Mouse (Mus musculus) A20 (cell line): ENCODE measurements around the gene Themis2.
"Not testable (repeated sequence)": the region's sequence is repeated elsewhere in the genome, so short reads cannot be mapped to it uniquely, and the experiment has no call there.

Experiments
- DNase-seq: peaks from one replicate; pipeline ENCODE4 v3.0.0-alpha.2; 2011; ENCODE audit warnings: low read depth, low spot score

Themis2 gene

DNA sequence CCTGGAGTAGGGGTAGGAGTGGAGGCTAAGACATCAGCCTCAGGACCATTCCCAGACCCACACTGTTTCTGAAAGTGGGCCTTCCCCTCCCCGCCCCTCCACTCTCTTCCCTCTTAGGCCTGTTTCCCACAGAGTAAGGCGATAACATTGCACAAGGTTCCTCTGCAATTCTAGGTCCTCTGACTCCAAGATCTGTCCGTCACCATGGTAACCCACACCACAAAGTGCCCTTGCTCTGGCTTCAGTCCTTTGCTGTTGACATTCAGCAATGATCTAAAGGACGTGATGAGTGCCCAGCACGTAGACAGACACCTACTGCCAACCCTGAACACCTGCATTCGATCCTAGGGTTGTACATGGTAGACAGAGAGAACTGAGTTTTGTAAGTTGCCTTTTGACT, 43.2 kb downstream of the Themis2 start:
- DNase-seq = no peak

DNA sequence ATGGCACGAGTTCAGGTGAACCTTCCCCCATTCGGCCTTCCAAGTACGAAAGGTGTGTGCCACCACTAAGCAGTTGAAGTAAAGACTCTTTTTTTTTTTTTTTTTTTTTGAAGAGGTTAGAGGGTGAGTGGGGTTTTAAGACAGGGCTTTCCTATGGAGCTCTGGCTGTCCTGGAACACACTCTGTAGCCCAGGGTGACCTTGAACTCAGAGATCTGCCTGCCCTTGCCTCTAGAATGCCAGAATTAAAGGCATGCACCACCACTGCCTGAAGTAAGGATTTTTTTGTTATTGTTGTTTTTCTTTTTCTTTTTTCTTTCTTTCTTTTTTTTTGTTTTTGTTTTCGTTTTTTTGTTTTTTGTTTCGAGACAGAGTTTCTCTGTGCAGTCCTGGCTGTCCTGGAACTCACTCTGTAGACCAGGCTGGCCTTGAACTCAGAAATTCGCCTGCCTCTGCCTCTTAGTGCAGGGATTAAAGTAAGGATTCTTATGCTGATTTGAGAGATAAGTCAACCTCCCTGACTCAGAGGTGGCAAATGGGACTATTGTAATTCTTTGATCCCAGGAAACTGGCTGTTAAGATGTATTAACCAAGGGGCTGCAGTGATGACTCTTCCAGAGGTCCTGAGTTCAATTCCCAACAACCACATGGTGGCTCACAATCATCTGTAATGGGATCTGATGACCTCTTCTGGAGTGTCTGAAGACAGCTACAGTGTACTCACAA, 46.8 kb downstream of the Themis2 start:
- DNase-seq = no peak

DNA sequence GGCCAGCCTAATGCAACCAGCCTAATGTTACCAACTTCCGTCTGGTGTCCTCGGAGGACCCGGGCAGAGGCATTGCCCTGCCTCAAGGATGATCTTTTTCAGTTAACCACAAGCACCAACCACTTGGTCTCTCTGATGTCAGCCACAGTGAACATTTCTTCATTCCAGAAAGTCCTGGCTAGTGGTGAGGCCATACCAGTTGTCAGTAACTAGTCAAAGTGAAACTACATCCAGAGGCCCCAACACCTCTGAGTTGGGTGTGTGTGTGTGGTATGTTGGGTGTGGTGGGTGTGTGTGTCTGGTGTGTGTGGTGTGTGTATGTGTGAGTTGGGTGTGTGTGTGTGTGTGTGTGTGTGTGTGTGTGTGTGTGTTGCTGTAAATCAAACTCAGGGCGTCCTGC, 47.4 kb downstream of the Themis2 start:
- DNase-seq = peak; percentile 27

DNA sequence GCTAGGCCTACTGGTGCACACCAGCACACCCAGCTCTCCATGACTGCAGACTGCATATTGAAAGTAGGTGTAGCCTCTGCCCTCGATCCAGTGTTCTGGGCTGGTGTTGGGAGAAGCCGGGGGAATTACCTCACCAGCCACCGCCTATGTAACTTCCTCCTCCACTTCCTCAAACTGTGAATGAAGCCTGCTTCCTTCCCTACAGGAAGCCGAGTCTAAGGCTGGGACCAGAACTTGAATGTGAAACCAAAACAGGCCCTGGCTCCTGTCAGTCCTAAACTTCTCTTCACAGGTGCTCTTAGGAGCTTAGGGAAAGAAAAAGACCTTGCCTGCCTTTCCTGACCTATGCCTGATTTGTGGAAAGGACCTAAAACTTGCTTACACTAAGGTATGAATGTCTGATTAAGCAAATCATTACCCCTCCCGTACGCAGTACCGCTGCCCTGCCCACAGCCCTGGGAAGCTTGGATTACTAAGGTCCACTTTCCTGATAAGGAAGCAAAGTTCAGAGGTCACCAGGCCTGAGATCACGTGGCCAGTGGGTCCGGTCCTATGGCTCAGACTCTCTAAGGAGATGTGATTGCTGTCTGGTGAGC, 48.4 kb downstream of the Themis2 start:
- DNase-seq = peak; percentile 75

DNA sequence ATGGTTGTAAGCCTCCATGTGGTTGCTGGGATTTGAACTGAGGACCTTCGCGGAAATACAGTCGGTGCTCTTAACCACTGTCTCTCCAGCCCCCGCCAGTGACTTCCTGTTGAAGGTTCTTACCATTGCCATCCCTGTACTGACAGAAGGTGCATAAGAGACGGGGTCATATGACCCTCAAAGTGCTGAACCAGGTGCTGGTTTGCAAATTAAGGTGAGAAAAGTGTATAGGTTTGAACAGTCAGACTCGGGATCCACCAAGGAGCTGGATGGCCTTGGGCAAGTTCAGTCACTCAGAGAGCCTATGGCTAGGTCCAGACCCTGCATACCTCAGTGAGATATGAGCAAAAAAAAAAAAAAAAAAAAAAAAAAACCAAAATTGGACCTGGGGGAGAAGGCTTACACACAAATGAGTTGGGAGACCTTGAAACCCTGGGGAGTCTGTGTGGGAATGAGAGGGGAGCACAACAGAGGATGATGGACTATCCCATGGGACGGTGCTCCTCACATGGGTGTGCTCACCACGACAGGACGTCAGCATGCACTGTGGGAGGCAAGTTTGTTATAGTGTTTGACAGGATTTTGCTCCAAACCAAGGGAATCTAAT, 49.2 kb downstream of the Themis2 start:
- no peak for DNase-seq

DNA sequence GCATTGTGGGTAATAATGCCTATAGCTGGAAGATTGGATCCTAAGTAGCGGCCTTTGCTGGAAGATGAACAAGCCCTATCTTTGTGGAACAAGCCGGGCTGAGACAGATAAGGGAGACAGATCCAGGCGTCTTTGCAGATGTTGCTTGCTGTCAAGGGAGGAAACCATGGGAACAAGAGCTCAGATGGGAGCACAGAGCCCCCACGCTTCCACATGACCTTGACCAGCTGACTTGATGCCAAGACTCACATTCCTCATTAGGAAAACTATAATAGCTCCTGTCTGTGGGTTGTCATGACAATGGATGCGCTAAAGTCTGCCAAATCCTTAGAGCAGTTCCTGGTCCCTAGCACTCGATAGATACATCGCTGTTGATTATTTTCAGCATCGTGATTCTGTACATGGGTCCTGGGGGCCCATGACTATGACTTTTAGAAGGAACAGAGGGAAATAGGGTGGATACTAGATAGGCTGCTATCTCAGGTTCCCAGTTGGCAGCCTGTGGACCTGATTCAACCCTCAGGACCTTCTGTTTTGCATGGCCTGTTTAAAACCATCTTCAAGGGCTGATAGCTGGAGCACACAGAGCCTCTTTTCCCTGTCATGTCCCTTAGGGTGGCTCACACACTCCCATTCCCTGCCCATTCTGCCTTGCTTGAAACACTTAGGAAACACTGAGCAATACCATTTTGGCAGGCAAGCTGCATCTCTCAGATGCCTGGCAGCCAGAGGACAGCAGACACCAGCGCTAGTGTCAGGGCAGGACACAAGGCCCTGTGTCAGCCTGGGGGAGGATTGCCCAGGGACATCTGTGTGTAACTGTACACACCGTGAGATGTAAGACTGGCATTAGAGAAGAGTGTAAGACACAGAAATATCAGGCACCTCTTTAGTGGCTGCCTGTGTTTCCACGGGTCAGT, 51.9 kb downstream of the Themis2 start:
- no peak for DNase-seq

DNA sequence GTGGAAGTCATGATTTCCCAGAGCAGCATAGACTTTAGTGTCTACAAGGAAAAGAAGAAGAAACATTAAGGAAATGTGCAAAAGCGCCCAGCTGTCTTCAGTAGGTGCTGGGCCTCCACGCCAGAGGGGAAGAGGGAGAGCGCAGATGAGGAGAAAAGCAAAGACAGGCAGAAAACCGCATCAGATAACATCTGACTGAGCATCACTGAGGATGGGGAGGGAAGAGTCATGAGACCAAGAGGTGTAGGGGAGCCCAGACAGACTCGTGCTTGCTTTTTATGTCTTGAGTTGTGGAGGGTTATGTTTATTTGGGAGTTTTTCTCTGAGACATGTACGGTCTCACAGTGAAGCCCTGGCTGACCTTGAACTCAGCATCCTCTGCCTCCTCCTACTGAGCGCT, 54.7 kb downstream of the Themis2 start:
- DNase-seq = no peak

DNA sequence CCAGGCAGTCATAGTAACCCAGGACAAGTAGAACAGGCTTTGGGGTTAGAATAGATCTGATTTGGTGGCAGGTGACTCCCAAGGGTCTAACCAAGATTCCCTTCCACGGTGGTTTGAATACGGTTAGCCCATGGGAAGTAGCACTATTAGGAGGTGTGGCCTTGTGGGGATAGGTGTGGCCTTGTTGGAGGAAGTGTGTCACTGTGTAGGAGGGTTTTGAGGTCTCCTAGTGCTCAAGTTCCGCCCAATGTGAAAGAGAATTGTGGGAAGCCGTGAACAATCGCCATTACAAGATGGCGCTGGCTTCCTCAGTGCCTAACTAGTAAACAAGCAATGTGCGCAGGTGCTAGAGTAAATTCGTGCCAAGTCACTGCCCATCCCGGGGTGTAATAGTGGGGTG, 59.0 kb downstream of the Themis2 start:
- DNase-seq = not testable (repeated sequence)

DNA sequence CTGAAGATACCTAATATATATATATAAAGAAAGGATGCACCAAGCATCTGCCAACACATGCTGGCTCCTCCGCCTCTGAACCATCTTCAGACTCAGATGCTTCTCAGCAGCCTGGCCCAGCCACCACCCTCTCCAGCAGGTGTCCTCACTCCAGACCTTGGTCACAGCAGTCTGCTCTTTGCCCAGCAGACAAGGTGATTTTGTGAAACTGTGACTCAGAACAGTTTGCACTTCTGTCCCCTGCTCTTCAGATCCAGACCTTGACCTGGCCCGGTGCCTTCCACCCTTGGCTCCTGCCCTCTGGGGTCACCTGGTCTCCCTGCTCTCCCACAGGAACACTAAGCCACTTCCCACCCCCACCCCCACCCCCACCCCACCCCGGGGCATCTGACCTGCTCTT, 60.3 kb downstream of the Themis2 start:
- peak; percentile 50 for DNase-seq

DNA sequence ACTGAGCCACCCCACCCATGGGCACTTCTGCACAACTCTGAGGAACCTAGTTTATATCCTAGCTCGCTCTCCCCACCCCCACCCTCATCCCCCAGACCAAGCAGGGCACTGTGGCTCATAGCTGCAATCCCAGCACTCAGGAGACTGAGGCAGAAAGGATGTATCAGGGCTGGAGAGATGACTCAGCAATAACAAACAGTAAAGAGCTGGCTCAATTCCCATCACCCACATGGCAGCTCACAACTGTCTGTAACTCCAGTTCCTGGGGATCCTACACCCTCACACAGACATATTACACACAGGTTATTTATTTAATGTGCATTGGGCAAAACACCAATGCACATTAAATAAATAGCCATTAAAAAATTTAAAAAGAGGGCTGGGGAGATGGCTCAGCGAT, 60.8 kb downstream of the Themis2 start:
- DNase-seq = no peak

DNA sequence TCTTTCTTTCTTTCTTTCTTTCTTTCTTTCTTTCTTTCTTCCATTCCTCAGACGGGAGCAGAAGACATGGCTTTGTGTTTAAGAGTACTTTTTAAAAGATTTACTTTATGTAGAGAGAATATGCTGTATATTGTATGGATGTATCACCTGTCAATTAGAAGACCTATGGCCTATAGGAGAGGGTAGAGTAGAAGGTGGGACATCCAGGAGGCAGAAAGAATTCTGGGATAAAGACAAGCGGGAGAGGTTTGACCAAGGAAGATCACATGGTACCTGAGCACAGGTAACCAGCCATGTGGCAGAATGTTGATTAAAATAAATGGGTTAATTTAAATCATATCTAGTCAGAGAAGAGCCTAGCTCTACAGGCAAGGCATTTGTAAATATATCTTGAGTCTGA, 61.4 kb downstream of the Themis2 start:
- DNase-seq = no peak

DNA sequence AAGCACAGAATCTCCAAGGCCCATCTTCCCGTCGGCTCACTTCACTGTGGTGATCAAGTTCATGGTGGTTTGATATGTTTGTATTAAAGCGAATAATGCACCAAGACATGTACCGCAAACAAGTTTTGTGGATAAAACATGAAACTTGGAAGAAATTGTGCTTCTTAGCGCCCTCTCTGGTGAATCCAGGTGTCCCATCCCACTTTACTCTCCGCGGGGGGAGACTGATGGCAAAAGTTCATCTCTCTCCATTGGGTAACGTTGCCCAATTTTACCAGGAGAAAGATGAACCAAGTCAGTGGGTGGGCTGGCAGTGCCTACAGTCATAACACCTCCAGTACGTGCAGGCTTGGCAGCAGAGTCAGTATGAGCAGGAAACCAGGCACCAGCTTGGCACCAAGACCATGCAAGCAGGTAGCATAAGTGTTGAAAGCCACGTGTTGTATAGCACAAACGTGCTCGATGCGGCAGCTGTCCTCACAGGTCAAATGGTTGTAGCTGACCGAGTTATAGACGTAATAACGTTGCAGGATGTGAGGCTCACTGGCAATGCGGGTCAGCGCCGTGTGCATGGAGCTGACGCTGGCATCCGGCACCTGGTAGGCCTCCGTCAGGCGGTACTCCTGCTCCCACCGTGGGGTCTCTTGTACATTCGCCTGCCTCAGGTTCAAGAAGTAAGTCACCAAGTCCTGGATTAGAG, 63.0 kb downstream of the Themis2 start:
- peak; percentile 28 for DNase-seq

DNA sequence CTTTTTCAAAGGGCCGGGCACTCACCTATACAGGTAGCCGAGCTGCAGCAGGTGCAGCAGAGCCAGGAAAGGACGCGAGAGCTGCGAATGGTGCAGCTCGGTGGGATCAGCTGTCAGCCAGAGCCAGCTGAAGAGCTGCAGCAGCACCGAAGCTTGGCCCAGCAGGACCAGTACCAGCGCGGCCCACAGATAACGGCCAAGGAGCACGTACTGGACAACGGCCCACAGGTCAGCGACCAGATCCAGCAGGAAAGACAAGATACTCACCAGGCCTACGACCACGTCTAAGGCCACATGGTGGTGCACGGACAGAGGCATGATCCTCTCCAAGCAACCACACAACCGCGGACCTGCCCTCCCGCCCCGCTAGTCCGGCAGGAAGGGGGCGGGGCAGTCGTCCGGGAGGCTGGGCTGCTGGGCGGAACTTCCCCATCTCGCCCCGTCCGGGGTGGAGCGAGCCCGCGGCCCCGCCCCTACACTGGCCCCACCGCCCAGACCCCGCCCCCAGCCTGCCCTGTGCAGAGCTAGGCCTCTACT, 64.0 kb downstream of the Themis2 start, which contains the start of gene Xkr8:
Gene Xkr8, minus strand, starts transcription at position 399 of the 537 bp plus-strand sequence.
- DNase-seq = peak; percentile 93
